ENCODE assay signal across 22 mouse cellular contexts in genomic region chr10:17235955-17236650, GRCm38 (mm10).
A peak's percentile ranks its signal among the peaks of the same experiment; 100 is the strongest.
DNase-seq lines count a peak whose midpoint lies in the region; ATAC-seq lines count a peak whose summit lies in the region.
"Had no signal": no experiment of that assay in that cellular context is flagged by ENCODE, and none has a peak within 500 bp of the region (broad histone marks: within the 10 kb centered on the region; RNA-seq: fewer than 3 reads in every experiment).

No protein-coding gene starts in this region.

- H3K4me2 ChIP-seq in forebrain, embryonic 15.5 days (replicated peaks) = no peak overlapping the region
- no peak overlapping the region for H3K4me2 ChIP-seq in midbrain, embryonic 15.5 days
- no peak overlapping the region for H3K4me2 ChIP-seq in neural tube, embryonic 14.5 days (ENCODE audit: low read depth, low read length)
- H3K4me2 ChIP-seq: embryonic facial prominence, embryonic 15.5 days; heart, embryonic 11.5 days; intestine, embryonic 15.5 days; limb, embryonic 15.5 days; midbrain, embryonic 12.5 days had no signal

- H3K9ac ChIP-seq in forebrain, embryonic 15.5 days (replicated peaks) = no peak overlapping the region
- H3K9ac ChIP-seq in midbrain, embryonic 15.5 days = no peak overlapping the region
- no peak overlapping the region for H3K9ac ChIP-seq in neural tube, embryonic 14.5 days (replicated peaks; ENCODE audit: low read depth, low read length)
- H3K9ac ChIP-seq: embryonic facial prominence, embryonic 15.5 days; forebrain, postnatal 0 days; intestine, embryonic 15.5 days; limb, embryonic 15.5 days; liver, postnatal 0 days; midbrain, embryonic 12.5 days had no signal

- no peaks in the 10 kb centered on the region for H3K36me3 ChIP-seq in forebrain, embryonic 10.5 days (replicated peaks)
- no peaks in the 10 kb centered on the region for H3K36me3 ChIP-seq in forebrain, embryonic 15.5 days
- no peaks in the 10 kb centered on the region for H3K36me3 ChIP-seq in midbrain, embryonic 10.5 days
- no peaks in the 10 kb centered on the region for H3K36me3 ChIP-seq in midbrain, embryonic 15.5 days (replicated peaks)
- H3K36me3 ChIP-seq in neural tube, embryonic 14.5 days (ENCODE audit: control insufficient read depth, insufficient read depth, low read length) = no peaks in the 10 kb centered on the region
- H3K36me3 ChIP-seq: embryonic facial prominence, embryonic 15.5 days; intestine, embryonic 15.5 days; limb, embryonic 15.5 days; midbrain, embryonic 12.5 days had no signal

- no peak for DNase-seq in forebrain, embryonic 10.5 days (ENCODE audit: extremely low spot score, low spot score)
- DNase-seq in midbrain, embryonic 10.5 days (ENCODE audit: low spot score) = peak; percentile 18
- peak; percentile 58 for DNase-seq in forelimb bud, embryonic 11.5 days (ENCODE audit: low read depth, low spot score)
- DNase-seq in thymus, postnatal 10 days (ENCODE audit: low spot score in 2 of 2) = no peak
- DNase-seq in heart, adult 9 months (ENCODE audit: low spot score in 2 of 2) = no peak
- DNase-seq: cerebellum, adult 11 months; cerebellum, postnatal 36 days; forebrain, postnatal 0 days; gastrocnemius, postnatal 14 days; heart, postnatal 4 days; kidney, postnatal 36 days; liver, postnatal 0 days; thymus, postnatal 25 days had no signal

- peaks cover 53% of the 10 kb centered on the region for H3K4me1 ChIP-seq in forebrain, embryonic 10.5 days
- H3K4me1 ChIP-seq in forebrain, embryonic 15.5 days = peaks cover 26% of the 10 kb centered on the region
- peaks cover 57% of the 10 kb centered on the region for H3K4me1 ChIP-seq in midbrain, embryonic 10.5 days
- H3K4me1 ChIP-seq in midbrain, embryonic 15.5 days = peaks cover 28% of the 10 kb centered on the region
- peaks cover 9% of the 10 kb centered on the region for H3K4me1 ChIP-seq in neural tube, embryonic 14.5 days (ENCODE audit: control insufficient read depth, insufficient read depth, low read length)
- H3K4me1 ChIP-seq: embryonic facial prominence, embryonic 15.5 days; intestine, embryonic 15.5 days had no signal

- no peak for ATAC-seq in forebrain, embryonic 15.5 days (replicated peaks)
- no peak for ATAC-seq in midbrain, embryonic 15.5 days (replicated peaks)
- ATAC-seq in neural tube, embryonic 14.5 days (ENCODE audit: low read depth) = 0 out of 2 replicates have a peak, but pooled peaks have one; percentile 33
- ATAC-seq: forebrain, postnatal 0 days; intestine, embryonic 15.5 days; liver, postnatal 0 days had no signal

- peak overlapping the region; percentile 40; the same call in 1 of the 2 replicates for H3K27ac ChIP-seq in forebrain, embryonic 10.5 days
- no peak overlapping the region for H3K27ac ChIP-seq in forebrain, embryonic 15.5 days (replicated peaks)
- peak overlapping the region; percentile 84 for H3K27ac ChIP-seq in midbrain, embryonic 10.5 days (replicated peaks)
- H3K27ac ChIP-seq in midbrain, embryonic 15.5 days = no peak overlapping the region
- H3K27ac ChIP-seq in neural tube, embryonic 14.5 days (ENCODE audit: low read depth, low read length) = no peak overlapping the region
- H3K27ac ChIP-seq: embryonic facial prominence, embryonic 15.5 days; intestine, embryonic 15.5 days; limb, embryonic 15.5 days; midbrain, embryonic 12.5 days had no signal

- H3K9me3 ChIP-seq in forebrain, embryonic 10.5 days = no peaks in the 10 kb centered on the region
- H3K9me3 ChIP-seq in forebrain, embryonic 15.5 days = no peaks in the 10 kb centered on the region
- H3K9me3 ChIP-seq in midbrain, embryonic 10.5 days (replicated peaks) = no peaks in the 10 kb centered on the region
- H3K9me3 ChIP-seq in midbrain, embryonic 15.5 days = no peaks in the 10 kb centered on the region
- H3K9me3 ChIP-seq in neural tube, embryonic 14.5 days (ENCODE audit: control insufficient read depth, low read length) = no peaks in the 10 kb centered on the region
- H3K9me3 ChIP-seq: embryonic facial prominence, embryonic 15.5 days; intestine, embryonic 15.5 days; limb, embryonic 15.5 days; midbrain, embryonic 12.5 days had no signal

- no peak overlapping the region for H3K4me3 ChIP-seq in forebrain, embryonic 10.5 days
- H3K4me3 ChIP-seq in forebrain, embryonic 15.5 days = no peak overlapping the region
- no peak overlapping the region for H3K4me3 ChIP-seq in midbrain, embryonic 10.5 days
- H3K4me3 ChIP-seq in midbrain, embryonic 15.5 days = no peak overlapping the region
- no peak overlapping the region for H3K4me3 ChIP-seq in neural tube, embryonic 14.5 days (ENCODE audit: low read depth, low read length)
- H3K4me3 ChIP-seq: embryonic facial prominence, embryonic 15.5 days; intestine, embryonic 15.5 days; limb, embryonic 15.5 days; midbrain, embryonic 12.5 days had no signal

- H3K27me3 ChIP-seq in forebrain, embryonic 10.5 days (ENCODE audit: poor library complexity, severe bottlenecking) = peaks cover 32% of the 10 kb centered on the region
- no peaks in the 10 kb centered on the region for H3K27me3 ChIP-seq in forebrain, embryonic 15.5 days
- no peaks in the 10 kb centered on the region for H3K27me3 ChIP-seq in midbrain, embryonic 10.5 days (ENCODE audit: low read depth, poor library complexity, severe bottlenecking)
- no peaks in the 10 kb centered on the region for H3K27me3 ChIP-seq in midbrain, embryonic 15.5 days (replicated peaks)
- no peaks in the 10 kb centered on the region for H3K27me3 ChIP-seq in neural tube, embryonic 14.5 days (ENCODE audit: control insufficient read depth, insufficient read depth, low read length)
- H3K27me3 ChIP-seq: CH12.LX; embryonic facial prominence, embryonic 15.5 days; intestine, embryonic 15.5 days; limb, embryonic 15.5 days; midbrain, embryonic 12.5 days had no signal

- WGBS in forebrain, embryonic 10.5 days = 27% methylated on average over 10 of the region's 10 CpGs
- WGBS in forebrain, embryonic 15.5 days = 16% methylated on average over 10 of the region's 10 CpGs
- 31% methylated on average over 10 of the region's 10 CpGs for WGBS in midbrain, embryonic 10.5 days
- 18% methylated on average over 10 of the region's 10 CpGs for WGBS in midbrain, embryonic 15.5 days
- 9% methylated on average over 10 of the region's 10 CpGs for WGBS in neural tube, embryonic 14.5 days

Comparison
In these comparisons a context has a peak if more than half of its experiments do, and no peak if none do; other contexts are left out.
1. H3K27ac ChIP-seq: peak in forebrain, embryonic 10.5 days (single experiment) and midbrain, embryonic 10.5 days (single experiment); none in forebrain, embryonic 15.5 days (single experiment), midbrain, embryonic 15.5 days (single experiment) and neural tube, embryonic 14.5 days (single experiment).
2. DNase-seq: peak in midbrain, embryonic 10.5 days (single experiment) and forelimb bud, embryonic 11.5 days (single experiment); none in forebrain, embryonic 10.5 days (single experiment), thymus, postnatal 10 days (0 of 2) and heart, adult 9 months (0 of 2).